Mouse (Mus musculus) E14TG2a.4 (cell line): Measurements from ENCODE around the gene Esp6.

Source experiments
- CTCF ChIP-seq: conservative IDR thresholded peaks from 2 replicates; pipeline ENCODE4 v1.5.1; 2014; ENCODE audit warnings: low read length
- NANOG ChIP-seq: IDR thresholded peaks from 2 replicates; pipeline ENCODE4 v1.6.1; 2014; ENCODE audit warnings: borderline replicate concordance, low read length, mixed read lengths
- POU5F1 ChIP-seq: IDR thresholded peaks from 2 replicates; pipeline ENCODE4 v1.6.1; 2014; ENCODE audit warnings: low read length, borderline replicate concordance

- TF ChIP-seq CTCF (no peak), NANOG (no peak), POU5F1 (no peak)
These were observed 37.0 kb downstream of the Esp6 start, which contains the start of gene Esp4 for GRCm38 (mm10) chr17:40598294-40598693.
